In the genomic region with DNA sequence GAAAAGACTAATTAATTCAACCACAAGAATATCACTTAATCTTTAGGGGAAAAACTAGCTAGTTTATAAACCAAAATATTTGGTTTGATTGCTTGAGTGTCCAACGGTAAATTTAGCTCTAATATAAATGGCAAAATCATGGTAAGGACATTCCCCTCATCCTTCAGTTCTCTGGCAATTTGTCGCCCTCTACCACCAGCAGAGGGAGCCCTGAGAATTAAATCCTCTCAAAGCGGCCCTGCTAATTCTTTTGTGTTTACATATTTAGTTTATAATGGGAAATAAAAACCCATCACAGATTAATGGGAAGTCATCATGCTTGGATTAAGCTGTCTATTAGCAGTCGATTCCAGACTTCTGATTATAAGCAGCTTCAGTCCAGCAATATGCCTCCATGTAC, we compare ENCODE assay signal across 10 mouse cellular contexts. TPM values are rescaled to one million over a fixed set of nuclear protein-coding genes. Genes with fewer than 3 reads are reported as not detected.
A peak's percentile ranks its signal among the peaks of the same experiment; 100 is the strongest.
DNase-seq lines count a peak whose midpoint lies in the region; ATAC-seq and TF ChIP-seq lines count a peak whose summit lies in the region.
"Had no signal": no experiment of that assay in that cellular context is flagged by ENCODE, and none has a peak within 500 bp of the region (broad histone marks: within the 10 kb centered on the region; RNA-seq: fewer than 3 reads in every experiment).

No protein-coding gene starts in this region.

- 10% methylated on average over 4 of the region's 4 CpGs for WGBS in neural tube, embryonic 15.5 days
- 13% methylated on average over 4 of the region's 4 CpGs for WGBS in hindbrain, postnatal 0 days
- 19% methylated on average over 4 of the region's 4 CpGs for WGBS in midbrain, embryonic 14.5 days
- WGBS in forebrain, embryonic 13.5 days, result 10% methylated on average over 4 of the region's 4 CpGs

- H3K9ac ChIP-seq in neural tube, embryonic 15.5 days (replicated peaks), result no peak overlapping the region
- H3K9ac ChIP-seq in hindbrain, postnatal 0 days (replicated peaks; ENCODE audit: low read length), result no peak overlapping the region
- H3K9ac ChIP-seq in midbrain, embryonic 14.5 days (replicated peaks; ENCODE audit: low read length), result no peak overlapping the region
- no peak overlapping the region for H3K9ac ChIP-seq in forebrain, embryonic 13.5 days
- H3K9ac ChIP-seq: lung, embryonic 15.5 days; stomach, embryonic 15.5 days had no signal

- H3K36me3 ChIP-seq in neural tube, embryonic 15.5 days, result no peaks in the 10 kb centered on the region
- no peaks in the 10 kb centered on the region for H3K36me3 ChIP-seq in hindbrain, postnatal 0 days (ENCODE audit: insufficient read depth, low read length)
- no peaks in the 10 kb centered on the region for H3K36me3 ChIP-seq in midbrain, embryonic 14.5 days (ENCODE audit: control insufficient read depth, insufficient read depth, low read length)
- H3K36me3 ChIP-seq in forebrain, embryonic 13.5 days (ENCODE audit: poor library complexity, severe bottlenecking), result no peaks in the 10 kb centered on the region
- H3K36me3 ChIP-seq: lung, embryonic 15.5 days; stomach, embryonic 15.5 days had no signal

- no peaks in the 10 kb centered on the region for H3K9me3 ChIP-seq in neural tube, embryonic 15.5 days (replicated peaks)
- H3K9me3 ChIP-seq in hindbrain, postnatal 0 days (ENCODE audit: low read length), result no peaks in the 10 kb centered on the region
- H3K9me3 ChIP-seq in midbrain, embryonic 14.5 days (ENCODE audit: control insufficient read depth, low read length), result no peaks in the 10 kb centered on the region
- no peaks in the 10 kb centered on the region for H3K9me3 ChIP-seq in forebrain, embryonic 13.5 days (replicated peaks)
- H3K9me3 ChIP-seq: lung, embryonic 15.5 days; stomach, embryonic 15.5 days had no signal

- no peak overlapping the region for H3K27ac ChIP-seq in neural tube, embryonic 15.5 days (replicated peaks)
- no peak overlapping the region for H3K27ac ChIP-seq in hindbrain, postnatal 0 days
- no peak overlapping the region for H3K27ac ChIP-seq in midbrain, embryonic 14.5 days (replicated peaks; ENCODE audit: low read depth, low read length)
- no peak overlapping the region for H3K27ac ChIP-seq in forebrain, embryonic 13.5 days
- H3K27ac ChIP-seq: lung, embryonic 15.5 days; stomach, embryonic 15.5 days had no signal

- H3K4me1 ChIP-seq in neural tube, embryonic 15.5 days, result peaks cover 6% of the 10 kb centered on the region; the same call in 1 of the 2 replicates
- no peaks in the 10 kb centered on the region for H3K4me1 ChIP-seq in hindbrain, postnatal 0 days (ENCODE audit: insufficient read depth, low read length)
- H3K4me1 ChIP-seq in midbrain, embryonic 14.5 days (ENCODE audit: control insufficient read depth, insufficient read depth, low read length), result 0 out of 2 replicates have a peak, but pooled peaks cover 7% of the 10 kb centered on the region
- H3K4me1 ChIP-seq in forebrain, embryonic 13.5 days, result peaks cover 7% of the 10 kb centered on the region; the same call in 1 of the 2 replicates
- H3K4me1 ChIP-seq: lung, embryonic 15.5 days; stomach, embryonic 15.5 days had no signal

- no peak overlapping the region for H3K4me2 ChIP-seq in neural tube, embryonic 15.5 days
- H3K4me2 ChIP-seq in hindbrain, postnatal 0 days (ENCODE audit: low read depth, low read length), result no peak overlapping the region
- H3K4me2 ChIP-seq in midbrain, embryonic 14.5 days (ENCODE audit: low read length), result peak overlapping the region; percentile 37; the same call in 1 of the 2 replicates
- no peak overlapping the region for H3K4me2 ChIP-seq in forebrain, embryonic 13.5 days
- H3K4me2 ChIP-seq: lung, embryonic 15.5 days; stomach, embryonic 15.5 days had no signal

- DNase-seq in gastrocnemius, postnatal 10 days, result peak; percentile 33
- DNase-seq in gastrocnemius, adult 8-10 months (ENCODE audit: low spot score in 2 of 2), result no peak
- peak; percentile 32 for DNase-seq in neural tube, embryonic 10.5 days (ENCODE audit: extremely low spot score, low spot score)
- peak; percentile 72 for DNase-seq in brain, adult 2 months (ENCODE audit: low read depth, low spot score)
- peak; percentile 81 for DNase-seq in hindbrain, postnatal 0 days (ENCODE audit: low spot score)
- peak; percentile 88 for DNase-seq in midbrain, embryonic 14.5 days

- peak; percentile 75 for TF ChIP-seq CTCF in hindbrain, postnatal 0 days (IDR thresholded peaks at IDR 0.05; ENCODE audit: low read depth)

- H3K4me3 ChIP-seq in neural tube, embryonic 15.5 days (replicated peaks), result no peak overlapping the region
- H3K4me3 ChIP-seq in hindbrain, postnatal 0 days (ENCODE audit: low read length), result no peak overlapping the region
- H3K4me3 ChIP-seq in midbrain, embryonic 14.5 days (replicated peaks; ENCODE audit: low read depth, low read length), result no peak overlapping the region
- H3K4me3 ChIP-seq in forebrain, embryonic 13.5 days, result no peak overlapping the region
- H3K4me3 ChIP-seq: lung, embryonic 15.5 days; stomach, embryonic 15.5 days had no signal

- no peak for ATAC-seq in neural tube, embryonic 15.5 days (ENCODE audit: low FRiP score)
- ATAC-seq in hindbrain, postnatal 0 days, result no peak
- ATAC-seq in midbrain, embryonic 14.5 days (ENCODE audit: low FRiP score, low TSS enrichment), result no peak
- no peak for ATAC-seq in forebrain, embryonic 13.5 days

- 0 out of 2 replicates have a peak, but pooled peaks cover 3% of the 10 kb centered on the region for H3K27me3 ChIP-seq in neural tube, embryonic 15.5 days (replicated peaks)
- H3K27me3 ChIP-seq in hindbrain, postnatal 0 days (ENCODE audit: insufficient read depth, low read length), result no peaks in the 10 kb centered on the region
- H3K27me3 ChIP-seq in midbrain, embryonic 14.5 days (ENCODE audit: control insufficient read depth, insufficient read depth, low read length), result no peaks in the 10 kb centered on the region
- H3K27me3 ChIP-seq in forebrain, embryonic 13.5 days, result 0 out of 2 replicates have a peak, but pooled peaks cover 6% of the 10 kb centered on the region
- H3K27me3 ChIP-seq: stomach, embryonic 15.5 days had no signal

RNA-seq across cellular contexts. Expression of a gene that starts 54.5 kb away (rescaled TPM):
- 1,000 to 10,000 TPM; 1,434 to 1,805 TPM for total RNA-seq in gastrocnemius, postnatal 10 days (2021)
- total RNA-seq in gastrocnemius, adult 8-10 months (2022), result 1,000 to 10,000 TPM in 3 of 4 experiments, 100 to 1,000 TPM in 1; 989 to 1,084 (median 1,053) TPM
- 1,273 and 1,297 TPM in 2 replicates for polyA plus RNA-seq in neural tube, embryonic 15.5 days (2015; fragmentation: Nextera tagmentation; extraction: Ambion mirVana)
- total RNA-seq in hindbrain, postnatal 0 days (2014; rRNA removed), result 311 and 381 TPM in 2 replicates
- polyA plus RNA-seq in hindbrain, postnatal 0 days (2015; fragmentation: Nextera tagmentation; extraction: Ambion mirVana), result 1,557 and 1,586 TPM in 2 replicates
- polyA plus RNA-seq in midbrain, embryonic 14.5 days (2014; fragmentation: Nextera tagmentation; extraction: Ambion mirVana), result 1,023 and 1,183 TPM in 2 replicates
- 975 and 989 TPM in 2 replicates for polyA plus RNA-seq in forebrain, embryonic 13.5 days (2015; fragmentation: Nextera tagmentation; extraction: Ambion mirVana)

Comparison
In these comparisons a context has a peak if more than half of its experiments do, and no peak if none do; other contexts are left out.
1. DNase-seq: peak in gastrocnemius, postnatal 10 days (single experiment), neural tube, embryonic 10.5 days (single experiment), brain, adult 2 months (single experiment), hindbrain, postnatal 0 days (single experiment) and midbrain, embryonic 14.5 days (single experiment); none in gastrocnemius, adult 8-10 months (0 of 2).